Mouse (Mus musculus): ENCODE results near the gene Rex1bd.
A peak's percentile ranks its signal among the peaks of the same experiment; 100 is the strongest.

Rex1bd gene

GRCm38 (mm10) chr8:70501820-70502529, 4.6 kb downstream of the Rex1bd start:
- no peak for DNase-seq

DNA sequence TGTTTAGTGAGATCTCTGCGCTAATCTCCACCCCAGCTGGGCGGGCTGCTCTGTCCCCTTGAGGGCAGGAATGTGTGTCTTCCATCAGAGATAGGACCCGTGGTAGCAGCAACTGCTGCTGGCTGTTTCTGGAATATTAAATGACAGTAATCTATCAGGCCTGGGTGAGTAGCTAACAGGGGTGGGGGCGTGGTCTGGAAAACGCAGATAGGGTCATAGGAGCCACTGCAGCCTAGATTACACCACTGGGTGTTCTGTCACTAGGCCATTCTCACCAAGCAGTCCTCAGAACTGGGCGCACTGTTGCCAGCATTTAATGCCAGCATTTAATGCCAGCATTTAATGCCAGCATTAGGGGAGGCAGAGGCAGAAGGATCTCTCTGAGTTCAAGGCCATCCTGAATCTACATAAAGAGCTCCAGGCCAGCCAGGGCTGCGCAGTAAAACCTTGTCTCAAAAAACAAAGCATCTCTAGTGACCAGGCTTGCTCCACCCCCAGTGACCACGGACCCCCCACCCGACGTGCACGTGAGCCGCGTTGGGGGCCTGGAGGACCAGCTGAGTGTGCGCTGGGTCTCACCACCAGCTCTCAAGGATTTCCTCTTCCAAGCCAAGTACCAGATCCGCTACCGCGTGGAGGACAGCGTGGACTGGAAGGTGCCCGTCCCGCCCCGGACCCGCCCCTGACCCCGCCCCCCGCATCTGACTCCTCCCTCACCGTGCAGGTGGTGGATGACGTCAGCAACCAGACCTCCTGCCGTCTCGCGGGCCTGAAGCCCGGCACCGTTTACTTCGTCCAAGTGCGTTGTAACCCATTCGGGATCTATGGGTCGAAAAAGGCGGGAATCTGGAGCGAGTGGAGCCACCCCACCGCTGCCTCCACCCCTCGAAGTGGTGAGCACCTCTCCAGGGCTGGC, 5.9 kb downstream of the Rex1bd start:
- peak; percentile 41 for DNase-seq

- no peak for DNase-seq
Measured at GRCm38 (mm10) chr8:70495771-70496062, 10.8 kb downstream of the Rex1bd start.

- no peak for DNase-seq
Measured at GRCm38 (mm10) chr8:70495001-70495770, 11.4 kb downstream of the Rex1bd start.

DNA sequence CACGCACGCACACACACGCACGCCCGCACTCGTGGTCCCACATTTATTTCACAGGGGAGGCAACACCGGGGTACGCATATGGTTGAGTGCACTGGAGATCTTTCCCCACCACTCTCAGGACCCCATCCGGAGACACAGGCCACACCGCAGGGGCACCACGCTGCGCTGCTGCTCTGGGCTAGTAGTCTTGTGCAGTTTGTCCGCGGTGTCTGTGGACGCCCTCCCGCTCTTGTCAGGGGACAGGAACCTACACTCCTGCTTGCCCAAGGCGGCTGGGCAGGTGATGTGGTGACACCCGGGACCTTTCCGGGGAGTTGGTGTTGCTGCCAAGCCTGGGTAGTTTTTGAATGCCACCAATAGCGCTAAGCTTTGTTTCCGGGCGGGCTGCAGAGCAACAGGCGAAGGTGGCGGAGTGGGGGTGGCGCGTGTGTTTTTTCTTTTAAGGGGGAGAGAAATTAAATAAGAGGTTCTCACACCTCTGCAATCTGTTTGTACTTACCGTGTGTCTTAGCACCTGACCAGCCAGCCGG, 12.1 kb downstream of the Rex1bd start:
- no peak for DNase-seq

- DNase-seq, result no peak
Measured at GRCm38 (mm10) chr8:70493692-70494415, 12.7 kb downstream of the Rex1bd start.

- DNase-seq, result no peak
Measured at GRCm38 (mm10) chr8:70492664-70493640, 13.6 kb downstream of the Rex1bd start, which contains the start of gene Crlf1. TSS of gene Crlf1 (plus strand) at chr8:70493158.

DNA sequence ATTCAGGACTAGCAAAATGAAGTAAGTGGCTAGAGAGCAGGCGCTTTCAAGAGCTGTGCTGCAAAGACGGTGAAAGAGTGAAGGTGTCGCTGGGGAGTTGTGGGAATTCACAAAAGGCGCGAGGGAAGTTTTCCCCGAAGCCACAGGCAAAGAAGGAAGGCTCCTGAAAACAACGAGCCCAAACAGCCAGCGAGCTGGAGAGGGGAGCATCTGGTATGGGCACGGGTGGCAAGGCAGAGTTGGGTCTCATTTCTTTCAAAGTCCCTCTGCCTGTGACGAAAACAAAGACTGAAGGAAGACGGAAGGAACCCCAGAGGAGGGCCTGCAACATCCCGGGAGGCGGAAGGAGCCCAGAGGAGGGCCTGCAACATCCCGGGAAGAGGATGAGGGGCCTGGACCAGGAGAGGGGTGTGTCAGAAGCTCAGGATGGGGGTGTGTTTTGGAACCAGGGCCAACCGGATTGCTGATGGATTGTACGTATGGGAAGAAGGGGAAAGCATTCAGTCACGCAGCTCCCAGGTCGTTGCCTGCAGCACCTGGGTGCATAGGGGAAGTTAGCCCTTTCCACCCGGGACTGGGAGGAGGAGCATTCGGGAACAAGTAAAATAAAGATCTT, 15.6 kb downstream of the Rex1bd start:
- DNase-seq, result no peak

GRCm38 (mm10) chr8:70490061-70490879, 16.3 kb downstream of the Rex1bd start:
- peak; percentile 53 for DNase-seq

DNA sequence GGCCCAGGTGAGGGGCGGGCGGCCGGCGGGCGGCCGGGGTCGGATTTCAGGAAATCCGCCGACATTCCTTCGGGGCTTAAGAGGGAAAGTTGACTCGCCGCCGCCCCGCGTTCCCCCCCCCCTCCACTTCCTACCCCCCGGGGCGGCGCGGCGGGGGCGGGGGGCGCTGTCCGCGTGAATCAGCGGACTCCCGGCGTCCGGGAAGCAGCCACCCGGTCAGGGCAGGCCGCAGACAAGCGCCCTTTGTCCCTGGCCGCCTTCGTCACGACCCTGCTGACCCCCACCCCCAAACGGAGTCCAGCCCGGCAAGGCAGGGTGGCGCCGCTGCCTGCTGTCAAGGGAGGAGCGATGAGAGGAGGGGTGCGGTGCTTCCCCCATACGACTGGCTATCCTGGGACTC, 17.0 kb downstream of the Rex1bd start:
- no peak for DNase-seq

DNA sequence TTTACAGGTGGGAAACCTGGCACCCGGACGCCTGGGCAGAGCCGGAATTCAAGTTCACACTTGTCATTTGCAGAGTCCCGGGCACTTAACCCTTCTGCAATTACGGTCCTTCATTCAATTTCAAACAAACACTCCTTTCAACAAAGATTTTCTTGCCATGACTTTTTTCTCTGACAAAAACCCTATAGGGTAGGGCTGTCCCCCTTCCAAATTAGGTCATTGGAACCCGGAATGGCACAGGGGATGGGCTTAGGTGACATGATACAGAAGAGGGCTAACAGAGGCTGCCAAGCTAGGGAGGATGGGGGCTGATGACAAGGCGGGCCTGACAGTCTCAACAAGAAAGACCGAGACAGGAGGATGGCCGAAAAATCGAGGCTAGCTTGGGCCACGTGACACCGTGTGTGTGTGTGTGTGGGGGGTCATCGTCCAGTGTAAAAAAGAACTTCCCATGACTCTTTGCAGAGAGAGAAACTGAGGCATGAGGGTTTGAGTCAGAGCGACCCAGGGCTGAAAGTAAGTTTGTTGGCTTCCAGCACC, 17.6 kb downstream of the Rex1bd start:
- DNase-seq, result no peak

- DNase-seq, result peak; percentile 65
Measured at GRCm38 (mm10) chr8:70487993-70488796, 18.4 kb downstream of the Rex1bd start.

DNA sequence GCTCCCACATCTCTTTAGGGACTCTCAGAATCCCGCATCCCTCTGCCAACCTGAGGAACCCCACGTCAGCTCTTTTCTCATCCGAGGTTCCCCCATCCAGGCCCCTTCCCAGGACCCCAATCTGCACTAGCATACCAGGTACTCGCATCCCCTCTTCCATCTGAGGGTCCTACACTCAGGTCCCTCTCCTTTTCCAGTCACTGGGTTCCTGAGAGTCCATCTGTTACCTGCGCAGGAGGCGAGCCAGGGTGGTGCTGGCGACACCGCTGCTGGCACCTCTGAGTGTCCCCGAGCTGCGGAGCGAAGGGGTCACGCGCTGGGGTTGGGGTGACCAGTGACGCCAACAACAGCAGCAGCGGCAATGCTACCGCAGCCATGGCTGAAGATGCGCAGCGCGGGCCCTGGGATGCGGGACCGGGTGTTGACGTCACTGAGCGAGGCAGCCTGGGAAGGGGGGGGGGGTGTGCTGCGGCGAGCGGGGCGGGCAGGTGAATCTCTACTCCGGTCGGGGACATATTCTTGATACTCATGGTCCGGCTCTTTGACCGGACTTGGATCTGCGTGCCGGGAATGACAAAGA, 19.5 kb downstream of the Rex1bd start, which contains the start of gene Tmem59l:
TSS of gene Tmem59l (minus strand) at position 418 of the 580 bp plus-strand sequence.
- DNase-seq, result no peak

DNA sequence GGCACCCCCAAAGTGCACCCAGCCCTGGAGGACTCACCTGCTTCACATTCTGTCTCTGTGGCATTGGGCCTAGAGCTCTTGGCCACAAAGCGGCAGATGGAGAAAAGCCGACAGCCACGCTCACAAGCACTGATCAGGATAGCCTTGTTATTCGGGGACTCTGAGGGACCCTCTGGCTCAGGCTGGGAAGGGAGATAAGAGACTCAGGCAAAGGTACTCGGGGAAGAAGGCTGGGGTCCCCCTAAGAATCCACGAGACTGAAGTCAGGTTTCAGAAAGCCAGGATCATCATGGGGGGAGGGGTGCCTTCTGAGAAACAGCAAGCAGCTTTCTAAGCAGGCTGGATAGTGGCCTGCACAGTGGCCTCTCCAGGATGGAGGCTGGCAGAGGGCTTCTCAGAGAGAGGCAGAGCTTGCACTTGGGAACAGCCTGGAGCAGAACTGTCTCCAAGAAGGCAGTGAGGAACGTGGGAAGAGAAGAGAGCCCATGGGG, 20.3 kb downstream of the Rex1bd start:
- no peak for DNase-seq

- DNase-seq, result peak; percentile 83
Measured at GRCm38 (mm10) chr8:70482943-70483342, 23.6 kb downstream of the Rex1bd start.

- DNase-seq, result no peak
Measured at GRCm38 (mm10) chr8:70481908-70482307, 24.6 kb downstream of the Rex1bd start.

GRCm38 (mm10) chr8:70477269-70477982, 29.1 kb downstream of the Rex1bd start:
- peak; percentile 48 for DNase-seq

All from lung, postnatal 36 days (tissue).